Mouse (Mus musculus) left cerebral cortex, adult 18-20 months (tissue): ENCODE measurements at regions not wholly inside any gene's neighbourhood (a gene's known extent, or its start where the extent isn't known, plus 50 kb on each side); places are given as distances from the start of the nearest gene placed in this dataset.

Source experiments
- DNase-seq, 2 experiments: peaks; one replicate each; pipeline ENCODE4 v3.0.0; 2021 to 2022; ENCODE audit warnings: low spot score in 2 of 2, mixed read lengths in 1 of 2

- no peak for DNase-seq
These were observed 71.4 kb upstream of the Picalm start for GRCm38 (mm10) chr7:90058636-90059035.

GRCm38 (mm10) chr7:90059249-90059628 lies 70.8 kb upstream of the Picalm start:
- DNase-seq = no peak

GRCm38 (mm10) chr7:90059629-90060301 lies 70.2 kb upstream of the Picalm start:
- peak; percentile 23 to 41 for DNase-seq

GRCm38 (mm10) chr7:90060343-90061175 lies 69.5 kb upstream of the Picalm start:
- no peak for DNase-seq

- DNase-seq = no peak
These were observed 68.3 kb upstream of the Picalm start for GRCm38 (mm10) chr7:90061701-90062100.

GRCm38 (mm10) chr7:90062874-90063273 lies 67.1 kb upstream of the Picalm start:
- DNase-seq = no peak

- no peak for DNase-seq
These were observed 65.8 kb upstream of the Picalm start for GRCm38 (mm10) chr7:90064198-90064597.

GRCm38 (mm10) chr7:90065269-90065955 lies 64.6 kb upstream of the Picalm start:
- DNase-seq = no peak

- no peak for DNase-seq
These were observed 63.7 kb upstream of the Picalm start for GRCm38 (mm10) chr7:90066275-90066674.

- DNase-seq = no peak
These were observed 61.9 kb upstream of the Picalm start for GRCm38 (mm10) chr7:90067961-90068665.

GRCm38 (mm10) chr7:90070267-90070666 lies 59.7 kb upstream of the Picalm start:
- no peak for DNase-seq

- no peak for DNase-seq
These were observed 56.1 kb upstream of the Picalm start for GRCm38 (mm10) chr7:90073865-90074264.

GRCm38 (mm10) chr7:90074592-90074991 lies 55.4 kb upstream of the Picalm start:
- DNase-seq = peak in 1 of 2 experiments; percentile 10

- no peak for DNase-seq
These were observed 52.4 kb upstream of the Picalm start for GRCm38 (mm10) chr7:90077565-90077964.

- no peak for DNase-seq
These were observed 49.8 kb upstream of the Picalm start for GRCm38 (mm10) chr7:90080083-90080772.
